Mouse (Mus musculus): Measurements from ENCODE around the gene Dock1. TPM values are rescaled to one million over a fixed set of nuclear protein-coding genes. Genes with fewer than 3 reads are reported as not detected.

Dock1 gene
- total RNA-seq, 2 experiments from 2014 or later: 21.3 TPM

DNA sequence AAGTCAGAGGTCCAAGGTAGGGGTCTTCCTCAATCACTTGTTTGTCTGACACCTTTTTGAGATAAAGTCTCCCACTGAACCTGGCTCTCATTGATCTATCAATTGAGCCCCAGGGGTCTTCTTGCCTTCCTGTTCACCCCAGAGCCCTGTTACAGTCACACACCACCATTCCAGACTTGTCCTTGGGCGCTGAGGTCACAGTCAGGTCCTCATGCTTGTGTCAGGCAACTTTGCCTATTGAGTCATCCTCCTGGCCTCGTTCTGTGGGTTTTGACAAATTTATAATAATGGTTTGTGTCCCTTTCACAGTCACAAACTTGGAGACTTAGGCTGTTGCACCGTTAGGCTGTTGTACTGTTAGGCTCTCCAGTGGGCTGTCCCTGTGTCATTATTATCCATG lies 77.9 kb downstream of the Dock1 start:
- DNase-seq (ENCODE audit: low spot score in 2 of 2): no peak

GRCm38 (mm10) chr7:134749613-134750012 lies 79.2 kb downstream of the Dock1 start:
- DNase-seq (ENCODE audit: low spot score in 2 of 2): no peak

GRCm38 (mm10) chr7:134751496-134751895 lies 81.0 kb downstream of the Dock1 start:
- DNase-seq (ENCODE audit: low spot score in 2 of 2): no peak

- DNase-seq (ENCODE audit: low spot score in 2 of 2): no peak
Measured at GRCm38 (mm10) chr7:134753417-134753816, 83.0 kb downstream of the Dock1 start.

- no peak for DNase-seq (ENCODE audit: low spot score in 2 of 2)
Measured at GRCm38 (mm10) chr7:134757605-134758004, 87.2 kb downstream of the Dock1 start.

DNA sequence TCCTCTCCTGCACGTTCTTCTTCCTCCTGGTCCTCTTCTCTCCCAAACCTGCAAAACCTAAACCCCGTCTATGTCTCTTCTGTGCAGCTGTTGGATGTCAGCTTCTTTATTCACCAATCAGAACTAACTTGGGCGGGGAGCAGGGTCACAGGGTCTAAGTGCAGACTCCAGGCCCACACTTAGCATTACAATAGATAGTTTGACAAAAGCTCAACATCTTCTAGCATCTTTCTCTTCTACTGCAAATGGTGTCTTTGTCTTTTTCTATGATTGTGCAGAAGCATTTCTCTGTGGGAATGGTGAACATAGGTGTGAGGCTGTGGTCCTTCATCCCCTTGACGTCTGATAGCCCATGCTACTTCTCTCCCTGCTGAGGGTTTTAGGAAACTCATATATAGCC lies 91.3 kb downstream of the Dock1 start:
- DNase-seq (ENCODE audit: low spot score in 2 of 2): no peak

GRCm38 (mm10) chr7:134765130-134765529 lies 94.7 kb downstream of the Dock1 start:
- no peak for DNase-seq (ENCODE audit: low spot score in 2 of 2)

GRCm38 (mm10) chr7:134771314-134771713 lies 100.9 kb downstream of the Dock1 start:
- no peak for DNase-seq (ENCODE audit: low spot score in 2 of 2)

GRCm38 (mm10) chr7:134772363-134772762 lies 101.9 kb downstream of the Dock1 start:
- DNase-seq (ENCODE audit: low spot score in 2 of 2): no peak

DNA sequence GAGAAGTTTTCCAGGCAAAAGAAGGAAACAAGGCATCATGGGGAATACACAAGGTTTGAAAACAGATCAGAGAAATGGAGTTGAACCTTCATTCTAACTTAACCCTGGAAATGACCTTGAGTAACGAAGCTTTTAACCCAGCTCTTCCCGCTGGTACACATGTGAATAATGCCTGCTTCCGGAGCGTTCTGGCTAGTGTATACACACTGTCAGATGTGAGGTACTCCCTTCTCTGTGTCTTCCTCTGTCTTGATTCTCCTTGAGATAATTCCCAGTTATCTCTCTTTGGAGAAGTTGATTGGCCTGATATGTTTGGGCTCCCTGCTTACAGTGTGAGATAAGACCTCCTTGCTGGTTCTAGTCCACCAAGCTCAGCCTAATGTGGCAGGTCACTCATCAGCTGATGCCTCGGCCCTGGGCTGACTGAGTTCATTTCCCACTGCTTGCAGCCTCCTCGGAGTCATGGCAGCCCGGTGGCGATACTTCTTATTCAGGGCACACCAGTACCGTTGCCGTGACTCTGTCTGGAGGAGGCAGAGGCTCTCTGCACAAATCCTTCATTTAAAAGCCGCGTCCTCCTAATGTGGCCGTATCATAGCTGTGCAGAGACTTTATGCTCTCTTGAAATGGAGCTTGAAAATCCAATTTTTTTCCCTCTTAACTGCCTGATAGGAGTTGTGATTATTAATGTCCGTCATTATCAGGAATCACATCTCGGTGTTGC lies 102.6 kb downstream of the Dock1 start:
- DNase-seq (ENCODE audit: low spot score in 2 of 2): no peak

DNA sequence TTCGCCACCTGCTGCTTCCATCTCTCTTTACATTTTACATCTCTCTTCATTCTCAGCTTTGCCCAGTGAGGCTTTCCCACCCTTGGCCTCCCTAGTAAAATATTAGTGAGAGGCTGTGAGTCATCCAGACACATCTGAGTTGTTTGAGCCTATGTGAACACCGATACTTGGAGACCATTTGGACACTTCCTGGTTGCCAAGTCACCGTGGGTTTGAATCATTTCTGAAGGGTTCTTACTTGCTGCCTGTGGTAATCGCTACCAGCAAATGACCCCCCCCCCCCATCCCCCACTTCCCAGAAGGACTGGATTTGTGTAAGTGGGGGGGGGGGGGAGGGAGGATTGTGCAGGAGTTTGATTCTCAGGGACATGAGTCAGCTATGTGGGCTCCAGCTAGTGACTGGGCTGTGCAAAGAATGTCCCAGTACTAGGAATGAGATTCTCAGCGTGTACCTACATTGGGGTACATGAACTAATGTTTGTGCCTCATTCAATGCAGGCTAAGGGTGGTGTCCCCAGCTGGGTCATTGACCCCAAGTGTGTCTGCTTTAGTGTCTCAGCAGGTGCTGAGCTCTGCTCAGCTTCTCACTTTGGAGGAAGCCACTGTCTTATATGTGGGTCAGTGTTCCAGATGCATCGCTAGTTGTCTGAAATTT lies 103.4 kb downstream of the Dock1 start:
- DNase-seq (ENCODE audit: low spot score in 2 of 2): no peak

- DNase-seq (ENCODE audit: low spot score in 2 of 2): peak; percentile 38 to 51
Measured at GRCm38 (mm10) chr7:134774468-134775162, 104.2 kb downstream of the Dock1 start.

DNA sequence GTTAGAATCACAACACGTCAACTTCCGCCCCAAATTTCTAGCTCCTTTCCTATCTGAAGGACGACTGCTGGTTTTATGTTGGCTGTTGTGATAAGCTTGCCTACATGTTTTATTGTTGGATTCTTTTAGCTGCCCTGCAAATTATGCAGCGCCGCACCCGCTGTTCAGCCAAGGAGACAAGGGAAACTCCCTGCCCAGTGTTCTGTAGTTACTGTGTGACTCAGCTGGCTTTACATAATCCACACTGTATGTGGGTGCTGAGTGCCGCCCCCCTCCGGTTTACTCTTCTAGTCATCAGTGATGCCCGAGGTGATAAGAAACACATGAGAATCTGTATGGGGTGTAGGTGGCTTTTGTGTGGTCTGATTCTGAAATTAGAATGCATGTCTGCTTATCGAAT lies 105.2 kb downstream of the Dock1 start:
- peak; percentile 71 to 82 for DNase-seq (ENCODE audit: low spot score in 2 of 2)

DNA sequence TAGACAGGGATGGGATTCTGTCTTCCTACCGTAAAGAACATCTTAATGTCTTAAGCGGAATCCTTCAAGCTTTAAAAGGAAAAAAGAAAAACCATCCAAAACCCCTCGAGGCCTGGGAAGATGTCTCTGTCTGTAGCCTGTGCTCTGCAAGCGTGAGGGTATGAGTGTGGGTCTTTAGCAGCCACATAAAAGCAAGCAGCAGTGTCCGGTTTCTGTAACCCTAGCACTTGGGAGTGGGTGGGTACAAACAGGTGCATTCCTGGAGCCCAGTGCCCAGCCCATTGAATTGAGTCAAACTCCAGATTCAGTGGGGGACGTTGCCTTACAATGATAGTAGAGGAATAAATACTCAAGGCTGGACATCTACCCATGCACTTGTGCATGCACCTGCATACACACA lies 105.9 kb downstream of the Dock1 start:
- no peak for DNase-seq (ENCODE audit: low spot score in 2 of 2)

- DNase-seq (ENCODE audit: low spot score in 2 of 2): no peak
Measured at GRCm38 (mm10) chr7:134779761-134780160, 109.3 kb downstream of the Dock1 start.

GRCm38 (mm10) chr7:134787110-134787509 lies 116.7 kb downstream of the Dock1 start:
- no peak for DNase-seq (ENCODE audit: low spot score in 2 of 2)

DNA sequence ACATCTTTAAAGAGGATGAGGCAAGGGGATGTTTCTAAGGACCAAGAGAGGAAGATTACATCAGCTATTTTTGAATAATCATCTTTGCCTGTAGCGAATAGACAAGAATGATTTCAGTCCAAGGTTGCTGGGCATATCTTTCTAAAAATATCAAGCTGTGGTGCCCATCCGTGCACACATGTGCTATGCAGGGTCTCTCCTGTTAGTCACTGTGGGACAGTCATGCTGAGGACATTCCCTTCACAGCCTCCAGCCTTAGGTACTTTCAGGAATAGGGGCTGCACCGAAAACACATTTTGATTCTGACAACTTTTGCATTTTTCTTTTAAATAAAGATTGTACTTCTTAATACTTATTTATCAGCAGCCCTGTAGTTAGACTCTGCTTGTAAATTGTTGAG lies 124.4 kb downstream of the Dock1 start:
- no peak for DNase-seq (ENCODE audit: low spot score in 2 of 2)

GRCm38 (mm10) chr7:134800079-134800478 lies 129.6 kb downstream of the Dock1 start:
- DNase-seq (ENCODE audit: low spot score in 2 of 2): peak; percentile 52 to 59

- no peak for DNase-seq (ENCODE audit: low spot score in 2 of 2)
Measured at GRCm38 (mm10) chr7:134804422-134804821, 134.0 kb downstream of the Dock1 start.

- no peak for DNase-seq (ENCODE audit: low spot score in 2 of 2)
Measured at GRCm38 (mm10) chr7:134806799-134807198, 136.3 kb downstream of the Dock1 start.

- no peak for DNase-seq (ENCODE audit: low spot score in 2 of 2)
Measured at GRCm38 (mm10) chr7:134808406-134808805, 138.0 kb downstream of the Dock1 start.

- no peak for DNase-seq (ENCODE audit: low spot score in 2 of 2)
Measured at GRCm38 (mm10) chr7:134809241-134809975, 139.0 kb downstream of the Dock1 start.
